Mouse (Mus musculus): ENCODE results near the gene Alb. TPM values are rescaled to one million over a fixed set of nuclear protein-coding genes. Genes with fewer than 3 reads are reported as not detected.

Alb gene
- polyA plus RNA-seq, 1 experiment from 2014 or later: 2.1 TPM

GRCm38 (mm10) chr5:90494308-90494707 is 33.6 kb downstream of the Alb start:
- Histone ChIP-seq H3K27me3 (replicated peaks) (no peaks in the 10 kb centered on the region), H3K9me3 (replicated peaks) (no peaks in the 10 kb centered on the region), H3K4me3 (replicated peaks) (no peak overlapping the region), H3K36me3 (no peaks in the 10 kb centered on the region), H3K27ac (replicated peaks) (no peak overlapping the region), H3K9ac (replicated peaks) (no peak overlapping the region), H3K4me2 (no peak overlapping the region), H3K4me1 (no peaks in the 10 kb centered on the region)
- 87% methylated on average over 4 of the region's 4 CpGs for WGBS
- ATAC-seq (ENCODE audit: low FRiP score): no peak; the same call in 1 of the 2 replicates

GRCm38 (mm10) chr5:90499509-90499908 is 38.8 kb downstream of the Alb start:
- Histone ChIP-seq H3K4me2 (no peak overlapping the region), H3K27me3 (replicated peaks) (no peaks in the 10 kb centered on the region), H3K9me3 (replicated peaks) (no peaks in the 10 kb centered on the region), H3K9ac (replicated peaks) (no peak overlapping the region), H3K4me1 (no peaks in the 10 kb centered on the region), H3K4me3 (replicated peaks) (no peak overlapping the region), H3K27ac (replicated peaks) (no peak overlapping the region), H3K36me3 (no peaks in the 10 kb centered on the region)
- ATAC-seq (ENCODE audit: low FRiP score): no peak
- WGBS: 73% methylated on average over 7 of the region's 7 CpGs

GRCm38 (mm10) chr5:90500714-90501113 is 40.0 kb downstream of the Alb start:
- Histone ChIP-seq H3K27ac (replicated peaks) (no peak overlapping the region), H3K4me3 (replicated peaks) (no peak overlapping the region), H3K36me3 (no peaks in the 10 kb centered on the region), H3K4me1 (no peaks in the 10 kb centered on the region), H3K4me2 (no peak overlapping the region), H3K9me3 (replicated peaks) (no peaks in the 10 kb centered on the region), H3K27me3 (replicated peaks) (no peaks in the 10 kb centered on the region), H3K9ac (replicated peaks) (no peak overlapping the region)
- no peak; the same call in 1 of the 2 replicates for ATAC-seq (ENCODE audit: low FRiP score)
- WGBS: 6% methylated on average over 6 of the region's 6 CpGs

- Histone ChIP-seq H3K4me1 (no peaks in the 10 kb centered on the region), H3K27ac (replicated peaks) (no peak overlapping the region), H3K4me2 (no peak overlapping the region), H3K27me3 (replicated peaks) (no peaks in the 10 kb centered on the region), H3K4me3 (replicated peaks) (no peak overlapping the region), H3K9me3 (replicated peaks) (no peaks in the 10 kb centered on the region), H3K36me3 (no peaks in the 10 kb centered on the region), H3K9ac (replicated peaks) (no peak overlapping the region)
- no peak for ATAC-seq (ENCODE audit: low FRiP score)
- WGBS: 91% methylated on average over 5 of the region's 5 CpGs
Measured at GRCm38 (mm10) chr5:90501752-90502151, 41.1 kb downstream of the Alb start.

- no peak overlapping the region for H3K4me3 ChIP-seq (replicated peaks)
- WGBS: 89% methylated on average over 11 of the region's 11 CpGs
- no peak overlapping the region for H3K9ac ChIP-seq (replicated peaks)
- no peak for ATAC-seq (ENCODE audit: low FRiP score)
- H3K9me3 ChIP-seq (replicated peaks): no peaks in the 10 kb centered on the region
- no peak overlapping the region for H3K27ac ChIP-seq (replicated peaks)
- H3K4me1 ChIP-seq: no peaks in the 10 kb centered on the region
- H3K27me3 ChIP-seq (replicated peaks): no peaks in the 10 kb centered on the region
- no peak overlapping the region for H3K4me2 ChIP-seq
- no peaks in the 10 kb centered on the region for H3K36me3 ChIP-seq
Measured at GRCm38 (mm10) chr5:90504742-90505141, 44.0 kb downstream of the Alb start.

- no peak overlapping the region for H3K4me3 ChIP-seq (replicated peaks)
- H3K27ac ChIP-seq (replicated peaks): no peak overlapping the region
- H3K27me3 ChIP-seq (replicated peaks): no peaks in the 10 kb centered on the region
- H3K36me3 ChIP-seq: no peaks in the 10 kb centered on the region
- no peak for ATAC-seq (ENCODE audit: low FRiP score)
- H3K9ac ChIP-seq (replicated peaks): no peak overlapping the region
- H3K4me2 ChIP-seq: no peak overlapping the region
- WGBS: 82% methylated on average over 2 of the region's 2 CpGs
- H3K9me3 ChIP-seq (replicated peaks): no peaks in the 10 kb centered on the region
- no peaks in the 10 kb centered on the region for H3K4me1 ChIP-seq
Measured at GRCm38 (mm10) chr5:90506507-90506906, 45.8 kb downstream of the Alb start.

- Histone ChIP-seq H3K36me3 (no peaks in the 10 kb centered on the region), H3K4me1 (no peaks in the 10 kb centered on the region), H3K4me2 (no peak overlapping the region), H3K27me3 (replicated peaks) (no peaks in the 10 kb centered on the region), H3K27ac (replicated peaks) (no peak overlapping the region), H3K9ac (replicated peaks) (no peak overlapping the region), H3K4me3 (replicated peaks) (no peak overlapping the region), H3K9me3 (replicated peaks) (no peaks in the 10 kb centered on the region)
- ATAC-seq (ENCODE audit: low FRiP score): no peak
- WGBS: 59% methylated on average over 13 of the region's 13 CpGs
Measured at GRCm38 (mm10) chr5:90507411-90507949, 46.8 kb downstream of the Alb start.

- no peak overlapping the region for H3K27ac ChIP-seq (replicated peaks)
- H3K27me3 ChIP-seq (replicated peaks): no peaks in the 10 kb centered on the region
- no peaks in the 10 kb centered on the region for H3K4me1 ChIP-seq
- no peak overlapping the region for H3K4me2 ChIP-seq
- no peaks in the 10 kb centered on the region for H3K9me3 ChIP-seq (replicated peaks)
- H3K4me3 ChIP-seq (replicated peaks): no peak overlapping the region
- no peak for ATAC-seq (ENCODE audit: low FRiP score)
- no peaks in the 10 kb centered on the region for H3K36me3 ChIP-seq
- H3K9ac ChIP-seq (replicated peaks): no peak overlapping the region
- 91% methylated on average over 5 of the region's 5 CpGs for WGBS
Measured at GRCm38 (mm10) chr5:90509828-90510592, 49.3 kb downstream of the Alb start.

GRCm38 (mm10) chr5:90512288-90512955 is 51.7 kb downstream of the Alb start:
- no peaks in the 10 kb centered on the region for H3K9me3 ChIP-seq (replicated peaks)
- no peak overlapping the region for H3K4me3 ChIP-seq (replicated peaks)
- H3K36me3 ChIP-seq: no peaks in the 10 kb centered on the region
- H3K9ac ChIP-seq (replicated peaks): no peak overlapping the region
- no peaks in the 10 kb centered on the region for H3K27me3 ChIP-seq (replicated peaks)
- no peak overlapping the region for H3K4me2 ChIP-seq
- no peaks in the 10 kb centered on the region for H3K4me1 ChIP-seq
- WGBS: 91% methylated on average over 6 of the region's 6 CpGs
- no peak overlapping the region for H3K27ac ChIP-seq (replicated peaks)
- no peak for ATAC-seq (ENCODE audit: low FRiP score)

GRCm38 (mm10) chr5:90515561-90515960 is 54.9 kb downstream of the Alb start:
- H3K9ac ChIP-seq (replicated peaks): no peak overlapping the region
- 93% methylated on average over 6 of the region's 6 CpGs for WGBS
- H3K9me3 ChIP-seq (replicated peaks): no peaks in the 10 kb centered on the region
- H3K36me3 ChIP-seq: no peaks in the 10 kb centered on the region
- H3K27ac ChIP-seq (replicated peaks): no peak overlapping the region
- no peaks in the 10 kb centered on the region for H3K4me1 ChIP-seq
- H3K27me3 ChIP-seq (replicated peaks): no peaks in the 10 kb centered on the region
- H3K4me3 ChIP-seq (replicated peaks): no peak overlapping the region
- H3K4me2 ChIP-seq: no peak overlapping the region
- no peak for ATAC-seq (ENCODE audit: low FRiP score)

- Histone ChIP-seq H3K36me3 (no peaks in the 10 kb centered on the region), H3K9ac (replicated peaks) (no peak within 1 kb of the TSS), H3K4me2 (no peak within 1 kb of the TSS), H3K27me3 (replicated peaks) (no peaks in the 10 kb centered on the region), H3K4me1 (no peaks in the 10 kb centered on the region), H3K4me3 (replicated peaks) (no peak within 1 kb of the TSS), H3K9me3 (replicated peaks) (no peaks in the 10 kb centered on the region), H3K27ac (replicated peaks) (no peak within 1 kb of the TSS)
- ATAC-seq (ENCODE audit: low FRiP score): no peak
- WGBS: 93% methylated on average over 6 of the region's 6 CpGs
Measured at GRCm38 (mm10) chr5:90518356-90519100, 57.8 kb downstream of the Alb start, which contains the start of gene Afm. TSS of gene Afm (plus strand) at chr5:90518932.

Measured in neural tube, embryonic 15.5 days (tissue).